Mouse (Mus musculus) left cerebral cortex, postnatal 36 days (tissue): ENCODE measurements around the gene Grrp1. TPM values are rescaled to one million over a fixed set of nuclear protein-coding genes. Genes with fewer than 3 reads are reported as not detected.
"Not testable (repeated sequence)": the region's sequence is repeated elsewhere in the genome, so short reads cannot be mapped to it uniquely, and the experiment has no call there.

ENCODE experiments used
- DNase-seq, 2 experiments: peaks; one replicate each; pipeline ENCODE4 v3.0.0; 2021 to 2022; ENCODE audit warnings: low spot score in 2 of 2, mixed read lengths in 1 of 2
- intact Hi-C: fragments of 180-260 bp; cut with DNase I; formaldehyde crosslinking; loops from one replicate; pipeline ENCODE4 v1.15.1; 2025
- total RNA-seq, 2 experiments: library from RNA; stranded (reverse); gene quantifications; 2 replicates each; pipeline ENCODE4 v1.2.3; 2021

Gene Grrp1
- total RNA-seq, 2 experiments from 2014 or later: 2.8 to 3.4 TPM

- no peak for DNase-seq
- intact Hi-C loops: no loop called here
Observed at GRCm38 (mm10) chr4:134272731-134273416, 19.0 kb upstream of the Grrp1 start.

- no peak for DNase-seq
- intact Hi-C loops: no loop called here
Observed at GRCm38 (mm10) chr4:134271979-134272378, 18.1 kb upstream of the Grrp1 start.

GRCm38 (mm10) chr4:134269622-134270021, 15.7 kb upstream of the Grrp1 start:
- DNase-seq, intact Hi-C loops: not testable (repeated sequence)

GRCm38 (mm10) chr4:134268102-134268655, 14.3 kb upstream of the Grrp1 start:
- intact Hi-C loops: no loop called here
- no peak for DNase-seq

- DNase-seq: no peak
- intact Hi-C loops: no loop called here
Observed at GRCm38 (mm10) chr4:134265860-134266585, 12.1 kb upstream of the Grrp1 start.

- intact Hi-C loops: no loop called here
- DNase-seq: peak in 1 of 2 experiments; percentile 27
Observed at GRCm38 (mm10) chr4:134263191-134263590, 9.3 kb upstream of the Grrp1 start.

GRCm38 (mm10) chr4:134258354-134258753, 4.4 kb upstream of the Grrp1 start:
- DNase-seq: no peak
- intact Hi-C loops: no loop called here

- DNase-seq: no peak
- intact Hi-C loops: no loop called here
Observed at GRCm38 (mm10) chr4:134257198-134258009, 3.5 kb upstream of the Grrp1 start.

GRCm38 (mm10) chr4:134256407-134257197, 2.7 kb upstream of the Grrp1 start:
- intact Hi-C loops: no loop called here
- DNase-seq: no peak

- intact Hi-C loops: no loop called here
- no peak for DNase-seq
Observed at GRCm38 (mm10) chr4:134255854-134256253, 1.9 kb upstream of the Grrp1 start.

GRCm38 (mm10) chr4:134254835-134255234, 929 bp upstream of the Grrp1 start:
- DNase-seq: no peak
- intact Hi-C loops: loop anchor here (5.0 kb wide), 1 partner anchor 117 kb away; no protein-coding TSS in a partner anchor

- DNase-seq: no peak
- intact Hi-C loops: loop anchor here (5.0 kb wide), 1 partner anchor 119 kb away; no protein-coding TSS in a partner anchor
Observed at GRCm38 (mm10) chr4:134252911-134253721, 790 bp downstream of the Grrp1 start.

GRCm38 (mm10) chr4:134252131-134252910, 1.6 kb downstream of the Grrp1 start:
- intact Hi-C loops: loop anchor here (5.0 kb wide), 1 partner anchor 120 kb away; no protein-coding TSS in a partner anchor
- no peak for DNase-seq

- DNase-seq: peak; percentile 55 to 66
- intact Hi-C loops: loop anchor here (2.0 to 5.0 kb wide), 2 partner anchors 41 to 121 kb away; no protein-coding TSS in a partner anchor
Observed at GRCm38 (mm10) chr4:134251241-134252130, 2.4 kb downstream of the Grrp1 start.

- intact Hi-C loops: loop anchor here (2.0 to 5.0 kb wide), 2 partner anchors 42 to 121 kb away; no protein-coding TSS in a partner anchor
- DNase-seq: peak; percentile 17 to 23
Observed at GRCm38 (mm10) chr4:134250930-134251240, 3.0 kb downstream of the Grrp1 start.

- intact Hi-C loops: loop anchor here (2.0 to 5.0 kb wide), 2 partner anchors 42 to 122 kb away; no protein-coding TSS in a partner anchor
Observed at GRCm38 (mm10) chr4:134250116-134250929, 3.6 kb downstream of the Grrp1 start.

More at GRCm38 (mm10) chr4:134250116-134250929, 3.6 kb downstream of the Grrp1 start:
- DNase-seq: no peak
